Mouse (Mus musculus) CH12.LX (cell line): ENCODE measurements around the gene Vmn1r127. TPM values are rescaled to one million over a fixed set of nuclear protein-coding genes. Genes with fewer than 3 reads are reported as not detected.
"Not testable (repeated sequence)": the region's sequence is repeated elsewhere in the genome, so short reads cannot be mapped to it uniquely, and the experiment has no call there.

Experiments
- DNase-seq: peaks from one replicate; pipeline ENCODE4 v3.0.0-alpha.2; 2013; ENCODE audit errors: extremely low read depth
- H3K27ac ChIP-seq: 2 replicates; pipeline ENCODE4 v1.5.1; 2012; ENCODE audit warnings: low read depth, mild to moderate bottlenecking, control low read depth, moderate library complexity; ENCODE audit not compliant: insufficient read depth
- H3K27me3 ChIP-seq: replicated peaks from 2 replicates; pipeline ENCODE3; 2012; ENCODE audit warnings: inconsistent platforms
- H3K36me3 ChIP-seq, 2 experiments: replicated peaks in 1 of 2; 2 replicates each; pipeline versions ENCODE3 to v1.6.1; 2012; ENCODE audit warnings: inconsistent platforms in 1 of 2, low read length in 1 of 2, mild to moderate bottlenecking in 1 of 2, mixed read lengths in 1 of 2, moderate library complexity in 1 of 2; ENCODE audit not compliant: control insufficient read depth in 1 of 2, insufficient read depth in 1 of 2
- H3K4me1 ChIP-seq, 2 experiments: 2 replicates each; pipeline ENCODE4 v1.6.1; 2012; ENCODE audit warnings: inconsistent platforms in 1 of 2, moderate library complexity in 1 of 2; ENCODE audit not compliant: insufficient read depth in 2 of 2, control insufficient read depth in 1 of 2
- H3K4me2 ChIP-seq: 2 replicates; pipeline ENCODE4 v1.6.1; 2012; ENCODE audit warnings: low read depth, mild to moderate bottlenecking, control low read depth; ENCODE audit not compliant: poor library complexity, insufficient read depth, severe bottlenecking
- H3K4me3 ChIP-seq, 3 experiments: fragments of 150-350 bp in 1 of 3; sonication (generic) in 1 of 3; replicated peaks in 1 of 3; 2 replicates each; pipeline versions ENCODE3 to v1.5.1; 2011 to 2012; ENCODE audit warnings: low read depth in 2 of 3, low read length in 2 of 3, mild to moderate bottlenecking in 2 of 3, moderate library complexity in 2 of 3, control low read depth in 1 of 3, improper control_type of control experiment in 1 of 3, inconsistent platforms in 1 of 3, mixed read lengths in 1 of 3; ENCODE audit not compliant: poor library complexity in 1 of 3
- H3K79me2 ChIP-seq: replicated peaks from 2 replicates; pipeline ENCODE4 v1.6.1; 2012; ENCODE audit warnings: mild to moderate bottlenecking, moderate library complexity; ENCODE audit not compliant: control insufficient read depth, poor library complexity, insufficient read depth, severe bottlenecking; ENCODE audit errors: extremely low read depth
- H3K9ac ChIP-seq: 2 replicates; pipeline ENCODE4 v1.6.1; 2012; ENCODE audit warnings: low read depth, mild to moderate bottlenecking, control low read depth, moderate library complexity; ENCODE audit not compliant: insufficient read depth
- H3K9me3 ChIP-seq: replicated peaks from 2 replicates; pipeline ENCODE3; 2012; ENCODE audit warnings: low read length, inconsistent platforms, mixed read lengths
- dilution Hi-C: fragments of 300-500 bp; cut with MboI; formaldehyde crosslinking; loops from 2 replicates; pipeline ENCODE4 v1.14.3; 2020; ENCODE audit warnings: low sequenced_read_pairs; ENCODE audit not compliant: extremely low pct_unique_long_range_greater_than_20kb, extremely low pct_ligation_motif_present
- in situ Hi-C: fragments of 300-500 bp; cut with MboI; formaldehyde crosslinking; loops from 3 replicates; pipeline ENCODE4 v1.14.3; 2019; ENCODE audit warnings: low sequenced_read_pairs, low pct_ligation_motif_present, low pct_unique_long_range_greater_than_20kb, mixed read lengths
- polyA plus RNA-seq: library from polyadenylated mRNA; unstranded; fragments of >175 nt; gene quantifications from 2 replicates; pipeline ENCODE4 v1.2.1, GENCODE M21; 2012; ENCODE audit warnings: low read depth; ENCODE audit not compliant: insufficient read length
- total RNA-seq, 2 experiments: library from RNA; depleted of rRNA; stranded (reverse); fragments of 300-350 nt in 1 of 2; fragments of >200 nt in 1 of 2; gene quantifications; 2 replicates each; pipeline ENCODE4 v1.2.3; 2012 to 2014

Gene Vmn1r127
- total RNA-seq (2012; rRNA removed) (not detected in 2 replicates), total RNA-seq (2014; rRNA removed) (not detected in 2 replicates), polyA plus RNA-seq (not detected in 2 replicates)

DNA sequence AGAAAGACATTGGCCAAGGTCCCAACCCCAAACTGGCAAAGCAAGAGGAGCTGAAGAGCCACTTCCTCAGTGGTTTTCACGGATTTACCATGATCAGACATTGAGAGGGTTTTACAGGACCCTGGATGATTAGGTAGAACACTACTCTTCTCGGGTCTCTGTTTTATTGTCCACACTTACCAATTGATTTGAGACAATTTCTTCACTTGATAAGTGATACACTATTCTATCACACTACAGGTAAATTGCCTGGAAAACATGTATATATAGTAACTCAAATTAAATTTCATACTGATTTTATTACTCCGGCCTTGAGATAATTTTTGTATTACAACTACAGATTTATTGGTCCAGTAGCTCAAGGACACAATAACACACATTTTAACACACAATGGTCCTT is at the start of gene Vmn1r127:
Gene Vmn1r127, minus strand, starts transcription at position 101 of the 400 bp plus-strand sequence.
- in situ Hi-C loops, H3K36me3 ChIP-seq, dilution Hi-C loops, H3K79me2 ChIP-seq, H3K4me3 ChIP-seq, H3K9ac ChIP-seq, H3K9me3 ChIP-seq, H3K27me3 ChIP-seq, H3K4me2 ChIP-seq, H3K4me1 ChIP-seq, DNase-seq, H3K27ac ChIP-seq: not testable (repeated sequence)

DNA sequence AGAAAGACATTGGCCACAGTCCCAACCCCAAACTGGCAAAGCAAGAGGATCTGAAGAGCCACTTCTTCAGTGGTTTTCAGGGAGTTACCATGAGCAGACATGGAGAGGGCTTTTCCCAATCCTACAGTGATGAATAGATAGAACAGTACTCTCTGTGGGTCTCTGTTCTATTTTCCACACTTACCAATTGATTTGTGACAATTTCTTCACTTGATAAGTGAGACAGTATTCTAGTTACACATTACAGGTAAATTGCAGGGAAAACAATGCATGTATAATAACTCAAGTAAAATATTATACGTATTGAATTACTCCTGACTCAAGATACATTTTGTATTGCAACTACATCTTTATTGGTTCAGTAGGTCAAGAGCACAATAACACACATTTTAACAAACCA is 41.5 kb upstream of the Vmn1r127 start, which contains the start of gene Vmn1r129:
Gene Vmn1r129, minus strand, starts transcription at position 101 of the 400 bp plus-strand sequence.
- H3K79me2 ChIP-seq, H3K9me3 ChIP-seq, H3K4me2 ChIP-seq, dilution Hi-C loops, H3K27ac ChIP-seq, H3K36me3 ChIP-seq, H3K4me1 ChIP-seq, H3K27me3 ChIP-seq, in situ Hi-C loops, H3K4me3 ChIP-seq, DNase-seq, H3K9ac ChIP-seq: not testable (repeated sequence)

DNA sequence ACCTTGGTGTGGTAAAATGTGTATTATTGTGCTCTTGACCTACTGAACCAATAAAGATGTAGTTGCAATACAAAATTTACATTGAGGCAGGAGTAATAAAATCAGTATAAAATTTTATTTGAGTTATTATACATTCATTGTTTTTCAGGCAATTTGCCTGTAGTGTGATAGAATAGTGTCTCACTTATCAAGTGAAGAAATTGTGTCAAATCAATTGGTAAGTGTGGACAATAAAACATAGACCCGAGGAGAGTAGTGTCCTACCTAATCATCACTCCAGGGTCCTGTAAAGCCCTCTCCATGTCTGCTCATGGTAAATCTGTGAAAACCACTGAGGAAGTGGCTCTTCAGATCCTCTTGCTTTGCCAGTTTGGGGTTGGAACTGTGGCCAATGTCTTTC is 29.4 kb upstream of the Vmn1r127 start, which contains the start of gene Vmn1r128:
Gene Vmn1r128, plus strand, starts transcription at position 301 of the 400 bp plus-strand sequence.
- in situ Hi-C loops, H3K9me3 ChIP-seq, H3K9ac ChIP-seq, H3K4me2 ChIP-seq, H3K4me1 ChIP-seq, H3K36me3 ChIP-seq, DNase-seq, dilution Hi-C loops, H3K79me2 ChIP-seq, H3K27me3 ChIP-seq, H3K4me3 ChIP-seq, H3K27ac ChIP-seq: not testable (repeated sequence)

DNA sequence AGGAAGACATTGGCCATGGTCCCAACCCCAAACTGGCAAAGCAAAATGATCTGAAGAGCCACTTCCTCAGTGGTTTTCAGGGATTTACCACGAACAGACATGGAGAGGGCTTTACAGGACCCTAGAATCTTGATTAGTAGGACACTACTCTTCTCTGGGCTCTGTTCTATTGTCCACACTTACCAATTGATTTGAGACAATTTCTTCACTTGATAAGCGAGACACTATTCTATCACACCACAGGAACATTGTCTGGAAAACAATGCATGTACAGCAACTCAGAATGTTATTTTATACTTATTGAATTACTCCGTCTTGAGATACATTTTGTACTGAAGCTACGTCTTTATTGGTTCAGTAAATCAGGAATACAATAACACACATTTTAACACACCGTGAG is 18.3 kb downstream of the Vmn1r127 start, which contains the start of gene Vmn1r126:
Gene Vmn1r126, minus strand, starts transcription at position 101 of the 400 bp plus-strand sequence.
- H3K9ac ChIP-seq, H3K27ac ChIP-seq, in situ Hi-C loops, H3K27me3 ChIP-seq, H3K4me3 ChIP-seq, H3K4me2 ChIP-seq, DNase-seq, H3K79me2 ChIP-seq, H3K4me1 ChIP-seq, H3K36me3 ChIP-seq, dilution Hi-C loops, H3K9me3 ChIP-seq: not testable (repeated sequence)

DNA sequence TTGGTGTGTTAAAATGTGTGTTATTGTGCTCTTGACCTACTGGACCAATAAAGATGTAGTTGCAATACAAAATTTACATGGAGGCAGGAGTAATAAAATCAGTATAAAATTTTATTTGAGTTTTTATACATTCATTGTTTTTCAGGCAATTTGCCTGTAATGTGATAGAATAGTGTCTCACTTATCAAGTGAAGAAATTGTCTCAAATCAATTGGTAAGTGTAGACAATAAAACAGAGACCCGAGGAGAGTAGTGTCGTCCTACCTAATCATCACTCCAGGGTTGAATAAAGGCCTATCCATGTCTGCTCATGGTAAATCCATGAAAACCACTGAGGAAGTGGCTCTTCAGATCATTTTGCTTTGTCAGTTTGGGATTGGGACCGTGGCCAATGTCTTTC is 47.8 kb downstream of the Vmn1r127 start, which contains the start of gene Vmn1r125:
Gene Vmn1r125, plus strand, starts transcription at position 301 of the 400 bp plus-strand sequence.
- H3K27me3 ChIP-seq, DNase-seq, H3K4me2 ChIP-seq, H3K4me1 ChIP-seq, H3K79me2 ChIP-seq, in situ Hi-C loops, H3K9ac ChIP-seq, H3K27ac ChIP-seq, dilution Hi-C loops, H3K9me3 ChIP-seq, H3K4me3 ChIP-seq, H3K36me3 ChIP-seq: not testable (repeated sequence)
